Mouse (Mus musculus): ENCODE measurements at regions not wholly inside any gene's neighbourhood (a gene's known extent, or its start where the extent isn't known, plus 50 kb on each side); places are given as distances from the start of the nearest gene placed in this dataset.

- peak; percentile 45 for DNase-seq (ENCODE audit: low read depth)
Observed at GRCm38 (mm10) chr1:35580474-35580873, 487.7 kb upstream of the Hs6st1 start.

DNA sequence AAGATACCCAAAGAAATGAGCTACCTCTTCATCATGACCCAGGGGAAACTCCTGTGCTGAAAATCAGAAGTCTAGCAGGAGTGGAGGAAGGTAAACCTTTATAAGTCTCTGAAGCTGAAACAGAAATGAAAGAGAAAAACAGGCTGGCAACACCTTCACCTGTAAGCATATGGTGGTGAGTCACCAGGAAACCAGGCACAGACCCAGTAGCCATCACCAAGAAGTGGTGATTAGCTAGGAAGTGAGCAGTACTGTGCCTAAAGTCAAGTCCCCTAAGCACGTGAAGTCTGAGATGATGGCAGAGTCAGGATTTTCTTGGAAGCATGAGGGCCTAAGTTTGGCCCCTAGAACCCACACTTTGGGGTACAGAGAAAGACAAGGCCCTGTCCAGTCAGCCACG, 480.3 kb upstream of the Hs6st1 start:
- DNase-seq (ENCODE audit: low read depth), result no peak

DNA sequence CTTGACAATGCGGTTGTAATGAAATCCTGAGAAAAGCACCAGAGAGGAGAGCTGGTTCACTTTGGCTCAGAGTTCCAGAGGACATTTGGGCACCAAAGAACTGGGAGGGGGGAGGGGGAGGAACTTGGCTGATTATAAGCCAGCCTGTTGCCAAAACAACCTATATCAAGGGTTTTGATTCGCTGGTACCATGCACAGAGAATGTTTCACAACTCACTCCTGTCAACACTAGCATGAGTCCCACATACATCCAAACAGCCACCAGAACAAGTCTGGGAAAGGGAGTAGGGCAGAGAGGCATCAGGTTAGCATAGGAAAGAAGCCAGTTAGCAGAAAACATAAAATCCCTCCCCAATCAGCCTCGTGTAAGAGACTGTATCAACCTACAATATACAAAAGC, 479.3 kb upstream of the Hs6st1 start:
- DNase-seq (ENCODE audit: low read depth), result no peak

GRCm38 (mm10) chr1:35600847-35601246, 467.4 kb upstream of the Hs6st1 start:
- DNase-seq (ENCODE audit: low read depth), result no peak

GRCm38 (mm10) chr1:35615131-35615530, 453.1 kb upstream of the Hs6st1 start:
- DNase-seq (ENCODE audit: low read depth), result no peak

GRCm38 (mm10) chr1:35619476-35619875, 448.7 kb upstream of the Hs6st1 start:
- DNase-seq (ENCODE audit: low read depth), result no peak

GRCm38 (mm10) chr1:35642595-35642994, 425.6 kb upstream of the Hs6st1 start:
- DNase-seq (ENCODE audit: low read depth), result no peak

DNA sequence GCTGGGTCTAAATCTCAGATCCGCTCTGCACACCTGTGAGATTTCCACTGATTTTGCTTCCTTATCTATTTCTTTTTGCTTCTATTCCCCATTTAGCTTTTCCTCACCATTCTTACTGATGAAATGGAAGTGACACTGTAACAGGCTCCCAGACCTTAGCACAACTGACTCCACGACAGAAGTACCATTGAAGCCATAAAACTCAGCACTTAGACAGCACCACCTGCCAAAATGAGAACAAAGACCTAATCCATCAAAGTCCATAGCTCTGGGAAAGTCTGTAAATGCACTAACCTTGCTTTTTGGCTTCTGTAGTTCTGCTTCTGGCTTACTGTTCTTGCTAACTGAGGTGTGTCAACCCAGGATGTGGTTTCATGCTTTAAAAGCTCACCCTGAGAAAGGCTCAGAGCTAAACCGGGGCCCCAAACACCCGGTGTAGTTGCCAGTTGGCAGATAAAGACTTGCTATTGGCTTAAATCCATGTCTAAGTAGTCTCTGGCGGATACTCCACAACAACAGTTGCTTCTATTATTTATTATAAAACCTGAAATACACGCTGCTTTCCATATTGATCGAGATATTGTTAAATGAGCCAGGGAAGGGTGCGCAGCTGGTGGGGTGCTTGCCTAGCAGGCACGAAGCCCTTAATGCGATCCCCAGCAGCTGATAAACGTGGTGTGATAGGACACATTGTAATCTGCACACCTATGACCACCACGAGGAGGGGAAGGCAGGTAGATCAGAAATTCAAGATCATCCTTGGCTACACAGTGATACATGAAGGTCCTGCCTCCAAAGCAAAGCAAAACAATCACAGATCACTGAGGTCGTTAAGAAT, 414.9 kb upstream of the Hs6st1 start:
- peak; percentile 73 for DNase-seq (ENCODE audit: low read depth)

DNA sequence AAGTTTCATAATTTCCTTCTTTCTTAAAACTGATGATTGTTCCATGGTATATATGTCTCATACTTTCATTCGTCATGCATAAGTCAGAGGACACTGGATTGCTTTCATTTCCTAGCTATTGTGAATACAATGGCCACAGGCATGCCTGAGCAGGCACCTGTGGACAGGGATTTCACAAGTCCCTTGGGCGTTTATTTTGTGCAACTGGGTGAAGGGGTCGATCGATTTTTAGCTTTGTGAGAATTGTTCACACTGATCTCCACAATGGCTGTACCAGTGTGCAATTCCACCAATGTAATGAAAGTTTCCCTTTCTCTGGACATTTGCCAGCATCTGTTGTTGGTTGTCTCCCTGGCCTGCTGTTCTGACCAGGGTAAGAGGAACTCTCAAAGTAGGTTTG, 405.2 kb upstream of the Hs6st1 start:
- no peak for DNase-seq (ENCODE audit: low read depth)

DNA sequence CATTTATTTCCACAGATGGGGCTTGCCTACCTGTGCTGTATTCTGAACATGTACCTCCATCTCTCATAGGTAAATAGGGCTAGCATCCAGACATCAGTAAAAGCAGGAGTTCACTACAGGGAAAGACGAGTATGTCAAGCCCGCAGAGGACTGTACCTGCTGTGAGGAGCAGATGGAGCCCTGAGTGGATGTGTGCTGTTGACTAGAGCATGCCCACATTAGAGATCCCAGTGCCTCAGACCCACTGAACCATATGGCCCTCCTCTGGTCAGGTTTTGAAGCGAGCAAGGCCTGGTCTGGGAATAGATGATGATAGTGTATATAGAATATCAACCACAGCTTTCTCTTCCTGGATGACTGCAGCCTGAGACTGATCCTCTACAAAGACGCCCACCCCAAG, 394.7 kb upstream of the Hs6st1 start:
- no peak for DNase-seq (ENCODE audit: low read depth)

GRCm38 (mm10) chr1:35673992-35674391, 394.2 kb upstream of the Hs6st1 start:
- DNase-seq (ENCODE audit: low read depth), result no peak

DNA sequence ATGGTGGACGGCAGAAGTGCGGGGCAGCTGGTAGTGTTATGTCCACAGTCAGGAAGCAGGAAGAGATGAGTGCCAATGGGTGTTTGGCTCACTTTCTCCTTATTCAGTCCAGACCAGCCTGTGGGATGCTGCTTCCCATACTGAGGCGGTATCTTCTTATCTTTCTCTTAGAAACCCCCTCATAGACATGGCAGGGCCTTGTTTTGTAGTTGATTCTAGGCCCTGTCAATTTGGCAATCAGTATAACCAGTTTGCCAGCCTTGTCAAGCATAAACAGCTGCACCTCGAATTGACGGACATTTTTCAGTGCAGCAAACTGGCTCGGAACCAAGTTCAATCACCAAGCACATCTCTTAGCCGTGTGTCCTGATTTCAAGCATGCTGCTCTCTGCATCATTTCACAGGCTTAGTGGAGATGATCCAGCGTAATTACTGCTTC, 385.7 kb upstream of the Hs6st1 start:
- DNase-seq (ENCODE audit: low read depth), result no peak

DNA sequence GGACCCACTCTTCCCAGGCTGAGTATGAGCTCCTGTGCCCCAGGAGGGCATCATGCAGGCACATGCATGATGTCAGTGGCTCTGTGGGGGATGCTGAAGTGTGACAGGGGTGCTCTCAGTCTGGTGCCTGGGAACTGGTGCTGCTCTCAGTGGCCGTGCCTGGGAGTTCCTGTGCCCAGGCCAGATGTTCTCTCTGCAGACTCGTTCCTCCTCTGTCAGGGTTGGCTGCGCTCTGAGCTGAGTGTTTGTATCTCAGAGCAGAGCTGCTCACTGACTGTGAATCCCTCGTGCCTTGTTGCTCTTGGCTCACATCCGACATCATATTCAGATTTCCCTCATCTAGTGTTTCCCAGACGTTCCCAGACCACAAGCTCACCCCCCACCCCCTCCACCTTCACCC, 382.5 kb upstream of the Hs6st1 start:
- no peak for DNase-seq (ENCODE audit: low read depth)

DNA sequence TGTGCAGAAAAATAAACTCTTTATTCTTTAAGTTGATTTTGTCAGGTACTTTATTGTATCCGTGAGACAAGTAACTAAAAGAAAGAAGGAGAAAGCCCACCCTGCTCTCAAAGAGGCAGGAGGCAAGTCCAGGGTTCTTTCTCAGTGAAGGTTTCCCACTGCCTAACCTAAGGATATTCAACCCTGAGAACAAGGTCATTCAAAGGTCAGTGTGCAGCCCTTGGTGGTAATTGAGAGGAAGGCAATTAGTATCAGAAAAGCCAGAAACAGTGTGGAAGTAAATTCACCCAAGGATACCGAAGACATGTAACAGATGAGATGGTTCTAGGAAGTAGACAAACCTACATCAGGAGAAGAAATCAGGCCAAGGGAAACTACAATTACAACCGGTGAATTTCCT, 373.9 kb upstream of the Hs6st1 start:
- no peak for DNase-seq (ENCODE audit: low read depth)

- no peak for DNase-seq (ENCODE audit: low read depth)
Observed at GRCm38 (mm10) chr1:35694775-35695591, 373.2 kb upstream of the Hs6st1 start.

- no peak for DNase-seq (ENCODE audit: low read depth)
Observed at GRCm38 (mm10) chr1:35697218-35697617, 371.0 kb upstream of the Hs6st1 start.

- no peak for DNase-seq (ENCODE audit: low read depth)
Observed at GRCm38 (mm10) chr1:35697834-35698500, 370.2 kb upstream of the Hs6st1 start.

DNA sequence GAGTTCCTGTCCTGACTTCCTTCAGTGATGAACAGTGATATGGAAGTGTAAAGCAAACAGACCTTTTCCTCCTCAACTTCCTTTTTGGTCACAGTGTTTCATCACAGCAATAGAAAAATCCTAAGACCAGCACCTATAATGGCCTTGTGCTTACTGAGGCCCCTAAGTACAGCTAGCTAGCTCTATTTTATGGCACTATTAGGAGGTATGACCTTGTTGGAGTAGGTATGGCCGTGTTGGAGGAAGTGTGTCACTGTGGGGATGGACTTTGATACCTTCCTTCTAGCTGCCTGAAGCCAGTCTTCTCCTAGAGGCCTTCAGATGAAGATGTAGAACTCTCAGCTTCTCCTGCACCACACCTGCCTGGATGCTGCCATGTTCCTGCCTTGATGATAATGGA, 365.6 kb upstream of the Hs6st1 start:
- DNase-seq (ENCODE audit: low read depth), result no peak

DNA sequence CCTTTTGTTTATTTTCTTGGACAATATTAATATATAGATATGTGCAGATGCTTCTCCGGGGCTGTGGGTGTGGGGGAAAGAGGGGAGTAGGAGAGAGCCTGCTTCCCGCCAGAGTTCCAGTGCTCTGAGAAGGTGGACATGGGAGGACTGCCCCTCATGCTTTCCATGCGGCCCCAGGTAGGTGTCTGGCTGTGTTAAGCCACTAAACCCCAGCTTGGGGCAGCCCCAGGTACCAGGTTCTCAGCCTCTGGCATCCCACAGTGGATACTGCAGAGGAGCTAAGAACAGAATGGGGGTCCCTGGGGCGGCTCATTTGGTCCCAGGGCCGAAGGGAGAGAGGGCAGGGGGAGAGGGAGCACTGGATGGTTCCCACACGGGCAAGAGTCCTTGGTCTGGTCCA, 361.9 kb upstream of the Hs6st1 start:
- no peak for DNase-seq (ENCODE audit: low read depth)

DNA sequence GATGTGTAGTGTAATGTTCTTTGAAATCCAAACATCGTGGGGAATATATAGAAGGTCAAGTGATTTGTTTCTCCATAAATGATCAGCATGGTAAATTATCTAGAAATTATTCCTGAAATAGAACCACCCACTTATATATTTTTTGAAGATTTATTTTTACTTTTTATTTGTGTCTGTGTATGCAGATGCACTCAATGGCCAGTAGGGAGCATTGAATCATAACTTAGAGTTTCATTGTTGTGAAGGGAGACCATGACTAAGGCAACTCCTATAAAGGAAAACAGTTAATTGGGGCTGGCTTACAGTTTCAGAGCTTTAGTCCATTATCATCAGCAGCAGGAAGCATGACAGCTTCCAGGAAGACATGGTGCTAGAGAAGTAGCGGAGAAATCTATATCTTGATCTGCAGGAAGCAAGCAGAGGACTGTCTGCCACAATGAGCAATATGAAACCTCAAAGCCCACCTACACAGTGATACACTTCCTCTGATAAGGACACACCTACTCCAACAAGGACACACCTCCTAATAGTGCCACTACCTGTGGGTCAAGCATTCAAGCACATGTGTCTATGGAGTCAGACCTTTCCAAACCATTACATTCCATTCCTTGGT, 359.9 kb upstream of the Hs6st1 start:
- peak; percentile 8 for DNase-seq (ENCODE audit: low read depth)

DNA sequence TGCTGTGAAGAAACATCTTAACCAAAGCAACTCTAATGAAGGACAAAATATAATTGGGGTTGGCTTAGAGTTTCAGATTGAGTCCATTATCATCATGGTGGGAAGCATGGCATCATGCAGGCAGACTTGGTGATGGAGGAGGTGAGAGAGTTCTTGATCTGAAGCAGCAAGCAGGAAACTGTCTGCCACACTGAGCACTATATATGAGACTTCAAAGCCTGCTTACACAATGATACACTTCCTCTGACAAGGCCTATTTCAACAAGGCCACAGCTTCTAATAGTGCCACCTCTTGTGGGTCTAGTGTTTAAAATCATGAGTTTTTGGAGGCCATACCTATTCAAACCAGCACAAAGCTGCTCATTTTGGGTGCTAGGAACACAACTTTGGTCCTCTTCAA, 359.0 kb upstream of the Hs6st1 start:
- peak; percentile 9 for DNase-seq (ENCODE audit: low read depth)

DNA sequence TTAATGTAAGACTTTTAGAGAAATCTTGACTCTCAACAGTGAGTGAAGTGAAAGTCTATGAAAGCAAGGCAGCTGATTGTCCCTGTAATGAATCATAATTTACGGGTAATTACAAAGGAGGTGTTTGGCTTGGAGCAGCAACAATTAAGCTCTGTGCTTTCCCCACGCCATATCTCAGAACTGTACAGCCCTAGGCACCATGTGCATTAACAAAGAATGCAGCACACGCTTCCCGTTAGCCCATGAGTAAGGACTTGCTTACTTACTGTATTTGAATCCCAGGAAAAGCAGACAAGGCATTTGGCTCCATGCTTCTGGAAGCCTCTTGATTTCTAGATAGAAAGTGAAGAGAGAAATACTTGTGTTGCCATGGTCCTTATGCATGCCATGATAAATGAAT, 354.2 kb upstream of the Hs6st1 start:
- no peak for DNase-seq (ENCODE audit: low read depth)
